Mouse (Mus musculus) gastrocnemius, postnatal 14 days (tissue): ENCODE results near the gene Syde2. TPM values are rescaled to one million over a fixed set of nuclear protein-coding genes. Genes with fewer than 3 reads are reported as not detected.

Experiments used
- DNase-seq: peaks from one replicate; pipeline ENCODE4 v3.0.0; 2021; ENCODE audit warnings: mixed read lengths
- intact Hi-C: fragments of 180-260 bp; cut with DNase I; formaldehyde crosslinking; loops from one replicate; pipeline ENCODE4 v1.15.1; 2025; ENCODE audit warnings: low total_unique reads
- total RNA-seq, 2 experiments: library from RNA; stranded (reverse); gene quantifications; 2 replicates each; pipeline ENCODE4 v1.2.3; 2021

Gene Syde2
- total RNA-seq, 2 experiments from 2014 or later = 1.6 to 1.8 TPM

DNA sequence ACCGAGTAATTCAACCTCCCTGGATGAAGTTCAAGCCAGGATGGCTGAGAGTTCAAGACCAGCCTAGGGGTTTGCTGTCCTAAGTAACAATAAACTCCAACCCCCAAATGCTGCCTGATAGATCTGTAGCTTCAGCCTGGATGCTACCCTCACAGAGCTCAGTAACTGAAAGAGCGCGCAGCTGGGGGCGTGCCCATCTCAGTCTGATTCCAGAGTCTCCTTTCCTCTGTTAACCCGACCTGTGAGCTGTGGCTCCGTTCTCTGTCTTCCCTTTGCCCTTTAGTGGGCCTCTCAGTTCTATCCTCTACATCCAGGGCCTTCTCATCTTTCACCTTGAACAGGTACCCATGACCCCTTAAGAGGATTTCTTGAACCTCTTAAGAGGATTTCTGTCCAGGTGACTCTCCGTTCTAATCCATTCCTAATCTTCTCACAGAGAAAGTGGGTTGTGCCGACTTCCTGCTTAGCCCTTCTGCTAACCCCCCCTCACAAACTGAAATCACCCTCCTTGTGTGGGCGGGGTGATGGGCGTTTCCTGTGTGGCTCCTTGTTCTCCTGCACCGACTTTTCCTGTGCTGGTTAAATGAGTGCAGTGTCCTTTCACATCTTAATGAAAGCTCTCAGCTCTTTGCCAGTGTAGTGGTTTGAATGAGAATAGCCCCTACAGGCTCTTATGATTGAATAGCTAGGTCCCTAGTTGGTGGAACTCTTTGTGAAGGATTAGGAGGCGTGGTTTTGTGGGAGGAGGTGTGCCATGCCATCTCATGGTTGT is 51.6 kb downstream of the Syde2 start:
- intact Hi-C loops = no loop called here
- DNase-seq = no peak

DNA sequence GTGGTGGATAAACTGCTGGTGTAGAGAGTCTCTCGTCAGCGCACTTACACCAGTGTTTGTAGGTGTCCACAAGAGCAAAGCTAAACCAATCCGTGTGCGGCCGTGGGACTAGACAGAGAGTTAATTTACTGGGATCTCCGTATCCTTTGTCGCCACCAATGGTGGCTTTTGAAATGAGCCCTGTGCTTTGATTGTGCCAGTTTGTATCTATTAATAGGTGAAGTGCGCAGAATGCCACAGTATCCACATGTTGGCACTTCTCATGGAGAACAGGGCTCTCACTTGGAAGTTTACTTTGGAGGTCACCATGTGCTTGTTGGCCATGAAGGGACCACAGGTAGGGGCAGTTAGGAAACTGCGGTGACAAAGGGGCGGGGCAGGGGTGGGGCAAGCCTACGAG is 53.7 kb downstream of the Syde2 start:
- intact Hi-C loops = no loop called here
- DNase-seq = no peak

DNA sequence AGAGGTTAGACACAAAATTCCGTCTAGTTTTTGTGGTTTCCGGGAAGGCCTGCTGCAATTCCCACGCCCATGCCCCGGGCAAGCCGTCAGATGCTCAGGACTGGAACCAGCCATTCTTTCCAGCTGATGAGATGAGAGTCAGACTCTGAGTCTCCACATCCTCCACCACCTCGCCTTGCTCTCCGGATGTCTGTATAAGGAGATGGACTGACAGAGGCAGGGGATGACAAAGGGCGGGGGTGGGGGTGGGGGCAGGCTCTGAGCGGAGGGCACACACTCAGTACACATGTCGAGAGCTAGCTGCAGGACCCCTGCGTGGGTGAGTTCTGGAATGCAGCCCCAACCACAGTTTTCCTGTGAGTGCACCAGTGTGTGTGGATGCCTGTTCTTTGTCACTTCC is 57.3 kb downstream of the Syde2 start:
- DNase-seq = peak; percentile 42
- intact Hi-C loops = no loop called here

DNA sequence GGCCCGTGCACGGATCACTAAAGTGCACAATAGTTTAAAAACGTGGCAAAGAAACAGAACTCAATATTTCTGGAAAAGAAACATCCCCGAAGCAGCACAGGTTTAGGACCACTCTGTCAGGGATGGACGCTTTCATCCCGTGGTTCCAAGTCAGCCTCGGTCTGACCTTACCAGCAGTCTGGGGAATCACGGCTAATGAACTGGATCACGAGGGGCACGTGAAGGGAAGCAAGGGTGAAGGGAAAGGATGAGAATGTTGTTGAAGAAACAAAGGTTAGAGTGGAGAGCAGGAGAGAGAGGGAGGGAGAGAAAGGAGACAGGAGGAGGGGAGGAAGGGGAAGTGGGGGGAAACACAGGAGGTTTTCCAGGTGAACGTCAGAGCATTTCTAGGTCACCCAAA is 58.4 kb downstream of the Syde2 start:
- intact Hi-C loops = no loop called here
- DNase-seq = no peak

DNA sequence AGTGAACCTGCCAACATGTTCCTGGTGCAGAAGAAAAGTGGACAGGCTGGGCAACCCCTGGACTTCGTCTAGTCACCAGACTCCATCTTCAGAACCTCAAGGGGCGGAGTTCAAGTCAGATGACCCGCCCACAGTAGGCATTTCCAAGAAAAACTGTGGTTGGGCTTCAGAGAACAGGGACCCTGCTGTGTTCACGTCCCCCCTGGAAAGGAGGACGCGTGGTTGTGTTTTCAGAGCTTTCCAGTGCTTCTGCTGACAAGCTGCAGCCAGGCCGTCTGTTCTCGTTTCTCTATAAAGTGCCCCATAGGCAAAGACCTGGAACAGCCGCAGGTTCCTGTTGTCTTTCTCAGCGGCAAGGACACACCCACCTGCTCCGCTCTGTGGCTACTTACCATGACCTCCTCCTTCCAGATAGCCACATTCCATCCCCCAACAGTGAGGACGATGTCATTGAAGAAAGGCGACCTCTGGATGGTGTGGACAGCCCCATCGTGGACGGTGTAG is 60.1 kb downstream of the Syde2 start:
- DNase-seq = peak; percentile 44
- intact Hi-C loops = no loop called here

DNA sequence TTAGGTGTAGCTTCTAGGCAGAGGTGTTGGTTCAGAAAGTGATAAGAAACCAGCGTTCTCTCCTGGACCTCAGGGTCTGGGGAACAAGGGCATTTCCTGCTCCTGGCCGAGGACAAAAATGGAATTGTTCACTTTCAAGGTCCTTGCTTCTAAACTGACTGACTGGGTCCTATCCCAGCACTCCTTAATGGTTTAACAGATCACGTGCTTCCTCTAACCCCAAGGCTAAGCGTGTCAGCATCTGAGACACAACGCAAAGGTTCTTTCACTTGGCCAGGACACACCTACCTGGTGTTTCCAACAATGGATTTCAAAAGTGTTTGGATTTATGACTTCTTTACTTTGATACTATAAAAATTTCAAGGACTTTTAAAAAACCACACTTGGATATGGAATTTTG is 62.3 kb downstream of the Syde2 start:
- DNase-seq = no peak
- intact Hi-C loops = no loop called here

DNA sequence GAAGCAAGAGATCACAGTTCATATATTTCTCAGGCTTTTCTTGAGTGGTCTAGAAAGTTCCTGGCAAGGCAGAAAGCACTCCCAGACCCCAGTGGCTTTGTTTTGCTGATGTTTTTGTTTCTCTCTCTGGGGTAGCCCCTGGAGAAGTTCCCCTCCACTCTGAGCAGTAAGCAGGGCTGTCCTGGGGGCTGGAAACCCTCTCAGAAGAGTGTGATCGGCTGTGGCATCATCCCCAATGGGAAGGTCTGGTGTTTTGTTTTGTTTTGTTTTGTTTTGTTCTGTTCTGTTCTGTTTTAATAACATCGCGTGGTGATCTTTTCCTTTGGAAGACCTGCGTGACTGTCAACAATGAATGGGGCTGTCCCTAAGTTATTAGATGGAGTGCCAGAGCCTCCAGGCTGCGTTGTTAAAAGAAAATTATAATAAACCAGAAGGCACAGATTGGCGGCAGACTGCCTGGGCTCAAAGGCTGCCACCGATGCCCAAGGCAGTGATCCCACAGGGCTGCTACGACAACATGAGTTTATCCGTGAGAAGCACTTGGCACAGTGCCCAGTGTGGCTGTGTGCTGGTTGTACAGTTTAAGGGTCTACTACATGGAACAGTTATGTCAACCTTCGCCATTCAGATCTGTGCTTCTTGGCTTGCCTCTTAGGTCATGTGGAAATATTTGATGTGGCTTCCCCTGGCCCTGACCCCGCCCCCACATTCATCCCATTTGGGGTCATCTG is 63.8 kb downstream of the Syde2 start:
- intact Hi-C loops = no loop called here

DNA sequence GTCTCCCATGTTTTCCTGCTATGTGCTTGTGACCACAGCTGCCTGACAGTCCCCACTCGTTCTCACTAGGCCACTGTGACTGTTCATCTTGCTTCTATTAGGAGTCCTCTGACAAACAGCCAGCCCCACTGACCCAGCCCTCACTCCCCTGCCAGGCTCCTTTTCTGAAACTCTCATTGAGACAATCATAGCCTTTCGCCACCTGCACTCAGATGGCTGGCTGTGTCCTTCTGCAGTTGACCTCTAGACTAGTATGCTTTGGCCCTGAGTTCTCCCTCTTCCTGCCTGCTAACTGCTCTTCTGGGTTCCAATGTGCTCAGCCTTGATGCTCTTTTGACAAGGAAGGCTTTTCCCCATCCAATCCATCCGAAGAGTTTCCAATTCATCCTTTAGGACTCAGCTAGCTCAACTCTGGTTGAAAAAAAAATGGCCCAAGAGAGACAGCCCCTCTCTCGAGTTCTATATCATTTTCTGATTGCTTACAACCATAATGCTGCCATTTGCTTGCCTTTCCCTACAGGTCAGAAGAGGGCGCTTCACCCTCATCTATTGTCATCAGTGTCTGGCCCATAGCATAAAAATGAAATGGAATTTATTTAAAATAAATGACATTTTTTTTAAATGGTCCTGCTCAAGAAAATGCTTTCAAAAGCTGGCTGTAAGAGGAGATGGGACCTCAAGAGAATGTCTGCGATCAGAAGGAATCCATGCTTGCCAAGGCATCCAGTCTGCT is 65.6 kb downstream of the Syde2 start:
- intact Hi-C loops = no loop called here
- DNase-seq = no peak

More for the DNA sequence above, 63.8 kb downstream of the Syde2 start:
- no peak for DNase-seq

DNA sequence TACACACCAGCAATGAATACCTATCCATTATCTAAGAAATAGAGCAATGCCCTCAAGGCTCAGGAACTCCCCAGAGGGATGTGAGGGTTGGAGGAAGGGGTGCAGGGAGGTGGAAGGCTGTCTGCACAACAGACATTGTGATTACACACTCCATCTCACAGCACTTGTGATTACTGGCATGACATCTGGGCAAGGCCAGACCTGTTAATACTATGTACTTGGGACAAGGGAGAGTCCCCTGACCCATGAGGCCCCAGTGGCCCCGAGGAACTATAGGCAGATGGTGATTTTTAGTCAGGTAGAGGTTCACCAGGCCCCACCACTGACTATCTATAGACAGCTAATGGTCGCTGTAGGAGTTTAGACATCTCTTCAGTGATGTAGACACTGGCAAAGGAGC is 66.2 kb downstream of the Syde2 start:
- DNase-seq = no peak
- intact Hi-C loops = no loop called here

DNA sequence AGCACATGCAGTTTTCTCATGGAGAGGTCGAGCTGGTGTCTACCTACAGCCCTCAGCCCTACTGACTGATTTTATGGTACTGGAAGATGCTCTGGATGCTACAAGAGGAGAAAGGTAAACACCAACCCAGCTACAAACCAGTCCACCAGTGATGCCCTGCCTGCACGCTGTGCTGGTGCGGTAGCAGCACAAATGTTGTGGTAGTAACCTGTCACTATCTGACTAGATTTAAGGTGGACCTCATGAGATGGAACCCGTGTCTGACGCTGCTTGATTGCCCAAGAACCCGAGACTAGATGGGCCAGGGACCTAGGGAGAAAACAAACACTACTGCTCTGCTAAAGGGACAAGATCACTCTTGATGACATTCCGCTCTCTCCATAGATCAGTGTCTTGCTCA is 69.5 kb downstream of the Syde2 start:
- intact Hi-C loops = loop anchor here (5.0 kb wide), 1 partner anchor 105 kb away; no protein-coding TSS in a partner anchor
- DNase-seq = no peak

DNA sequence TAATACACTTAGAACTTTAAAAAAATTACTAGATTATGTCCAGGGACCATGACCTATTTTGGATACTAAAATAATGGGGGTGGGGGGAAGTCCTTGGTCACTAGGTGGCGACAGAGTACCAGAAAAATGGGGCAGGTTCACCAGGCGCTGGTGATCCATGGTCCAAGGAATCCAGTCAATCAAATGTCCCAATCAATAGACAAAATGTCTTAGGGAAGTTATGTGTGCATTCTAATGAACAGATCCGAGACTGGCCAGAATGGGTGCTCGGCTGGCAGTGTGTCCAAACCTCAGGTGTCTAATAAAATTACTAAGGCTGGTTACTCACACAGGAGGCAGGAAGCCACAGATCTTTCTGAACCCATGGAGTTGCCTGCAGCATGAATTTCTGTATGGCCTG is 70.6 kb downstream of the Syde2 start:
- intact Hi-C loops = loop anchor here (2.0 to 5.0 kb wide), 2 partner anchors 106 to 119 kb away; no protein-coding TSS in a partner anchor
- peak; percentile 64 for DNase-seq

DNA sequence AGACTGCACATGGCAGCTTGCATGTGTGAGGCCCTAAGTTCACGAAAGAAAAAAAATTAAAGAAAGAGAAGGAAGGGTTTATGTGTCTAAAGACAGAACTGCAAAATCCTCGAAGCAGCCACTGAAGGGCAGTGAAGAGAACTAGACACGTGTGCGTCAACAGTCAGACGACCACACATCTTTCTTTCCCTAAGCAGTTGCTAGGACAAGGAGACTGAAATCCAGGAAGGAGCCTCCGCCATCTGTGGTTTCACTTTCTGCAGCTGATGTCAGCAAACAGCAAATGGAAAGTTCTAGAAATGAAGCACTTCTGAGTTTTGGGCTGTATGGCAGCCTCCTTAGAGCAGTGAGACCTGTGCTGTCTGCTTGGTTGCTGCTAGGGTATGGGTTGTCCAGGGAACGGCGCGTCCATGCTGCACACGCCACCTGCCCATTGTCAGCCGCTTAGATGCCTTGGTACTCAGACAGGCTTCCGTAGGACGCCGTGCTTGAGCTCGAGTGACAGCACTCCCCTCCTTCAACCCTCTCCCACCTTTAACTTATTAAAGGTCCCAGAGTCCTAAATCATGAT is 71.8 kb downstream of the Syde2 start:
- intact Hi-C loops = loop anchor here (2.0 to 5.0 kb wide), 2 partner anchors 107 to 117 kb away; no protein-coding TSS in a partner anchor
- no peak for DNase-seq

DNA sequence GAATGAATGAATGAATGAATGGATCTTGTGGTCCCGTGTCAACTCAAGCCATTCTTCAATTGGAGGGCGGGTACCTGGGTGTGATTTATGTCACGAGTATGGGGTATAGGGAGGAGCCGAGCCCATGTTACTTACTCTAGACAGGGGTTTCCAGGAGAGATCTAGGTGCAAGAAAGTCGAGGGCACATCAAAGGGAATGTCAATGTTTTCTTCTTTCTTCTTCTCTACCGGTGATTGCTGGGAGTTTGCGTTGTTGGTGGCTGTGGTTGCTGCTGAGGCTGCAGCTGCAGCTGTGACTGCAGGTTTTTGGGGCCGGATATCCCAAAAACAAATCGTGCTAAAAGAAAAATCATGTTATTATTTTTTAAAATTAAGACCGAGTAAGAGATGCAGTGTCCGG is 75.5 kb downstream of the Syde2 start:
- intact Hi-C loops = no loop called here
- DNase-seq = no peak

DNA sequence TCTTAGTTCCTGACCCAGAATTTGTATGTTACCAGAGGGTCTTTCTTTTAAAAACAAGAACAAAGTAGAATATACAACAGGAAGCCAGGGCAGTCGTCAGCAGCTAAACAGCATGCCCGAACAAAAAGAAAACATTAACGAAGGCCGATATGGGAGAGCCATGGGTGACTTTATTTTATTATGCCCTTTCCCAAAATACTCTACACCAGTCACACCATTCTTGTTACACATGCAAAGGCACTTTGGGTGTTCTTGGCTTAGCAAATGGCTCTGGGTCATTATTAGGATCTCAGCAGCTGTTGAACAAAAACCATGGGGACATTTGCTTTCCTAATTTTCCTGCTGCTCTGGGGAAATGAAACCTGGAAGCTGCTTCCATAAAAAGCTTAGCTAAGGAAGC is 81.6 kb downstream of the Syde2 start:
- intact Hi-C loops = no loop called here
- DNase-seq = no peak

Other genes starting within 250 kb of the Syde2 start
- gene Ddah1, start 229.2 kb upstream of the Syde2 start, total RNA-seq = 1 to 10 TPM; 6.7 to 9.6 TPM
- 10 to 100 TPM; 13.6 to 14.0 TPM for gene Bcl10, start 65.1 kb upstream of the Syde2 start, total RNA-seq
- gene 2410004B18Rik, start 49.9 kb upstream of the Syde2 start, total RNA-seq = 10 to 100 TPM; 12.1 to 15.0 TPM
- gene Wdr63, start 120.3 kb downstream of the Syde2 start, total RNA-seq = not detected
- not detected for gene Mcoln3, start 129.6 kb downstream of the Syde2 start, total RNA-seq
- under 1 TPM in 1 of 2 experiments, not detected in 1; 0.12 TPM for gene Mcoln2, start 162.0 kb downstream of the Syde2 start, total RNA-seq
- under 1 TPM; 0.18 to 0.29 TPM for gene Lpar3, start 233.1 kb downstream of the Syde2 start, total RNA-seq